Mouse (Mus musculus) skeletal muscle tissue, adult 2 months (tissue): Measurements from ENCODE around the gene 4931440F15Rik.
"Not testable (repeated sequence)": the region's sequence is repeated elsewhere in the genome, so short reads cannot be mapped to it uniquely, and the experiment has no call there.

Source experiments
- DNase-seq: peaks from one replicate; pipeline ENCODE4 v3.0.0-alpha.2; 2012; ENCODE audit warnings: low read depth, low spot score

Gene 4931440F15Rik

GRCm38 (mm10) chr11:29825271-29825718 is at the start of gene 4931440F15Rik:
Gene 4931440F15Rik, minus strand, starts transcription at chr11:29825668.
- DNase-seq: not testable (repeated sequence)

DNA sequence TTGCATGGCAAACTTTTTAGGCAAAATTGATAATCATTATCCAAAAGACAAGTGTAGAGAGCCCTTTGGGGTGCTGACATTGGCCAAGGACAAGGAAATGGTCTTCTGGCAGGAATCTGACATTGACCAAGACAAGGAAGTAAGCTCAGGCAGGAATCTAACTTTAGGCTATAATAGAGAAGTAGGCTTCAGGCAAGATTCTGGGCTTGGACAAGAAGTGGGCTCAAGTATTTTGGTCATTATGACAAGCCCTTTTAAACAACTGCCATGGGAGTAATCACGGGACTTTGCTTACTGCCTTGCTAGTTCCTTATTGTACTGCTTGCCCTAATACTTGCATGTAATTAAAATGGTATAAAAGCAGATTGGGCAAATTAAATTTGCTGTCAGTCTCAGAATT is 49.3 kb upstream of the 4931440F15Rik start:
- DNase-seq: peak; percentile 3

DNA sequence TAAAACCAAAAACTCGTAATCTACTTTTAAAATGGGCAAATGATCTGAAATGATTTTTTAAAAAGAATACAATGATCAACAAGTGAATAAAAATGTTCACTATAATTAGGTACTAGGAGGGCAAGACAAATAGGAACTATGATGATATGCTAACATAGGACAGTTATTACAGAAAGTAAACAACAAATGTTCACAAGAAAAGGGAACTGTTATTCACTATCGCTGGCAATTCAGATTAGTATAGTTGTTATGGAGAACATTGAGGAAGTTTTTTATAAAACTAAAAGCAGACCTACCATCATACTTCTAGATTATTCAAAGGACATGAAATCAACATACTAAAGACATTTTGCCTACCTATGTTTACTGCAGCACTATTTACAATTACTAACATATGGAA is 44.7 kb upstream of the 4931440F15Rik start:
- no peak for DNase-seq

DNA sequence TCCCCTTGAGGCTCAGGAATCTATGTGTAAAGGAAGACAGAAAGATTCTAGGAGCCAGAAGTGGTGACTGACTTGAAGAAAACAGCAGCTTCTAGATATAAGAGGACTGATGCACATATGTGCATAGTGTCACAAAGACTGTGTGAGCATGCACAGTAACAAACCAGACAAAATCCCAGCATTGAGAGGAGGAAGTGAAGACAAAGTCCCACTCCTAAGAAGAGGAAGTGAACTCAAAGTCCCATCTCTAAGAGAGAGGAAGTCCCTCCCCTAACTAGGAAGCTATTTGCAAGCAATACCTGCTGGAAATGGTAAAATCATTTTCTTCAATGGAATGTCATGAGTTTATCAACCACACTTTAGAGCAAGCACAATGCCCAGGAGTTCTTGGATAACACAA is 38.8 kb upstream of the 4931440F15Rik start:
- no peak for DNase-seq

- DNase-seq: peak; percentile 14
These were observed 36.4 kb upstream of the 4931440F15Rik start for GRCm38 (mm10) chr11:29861750-29862397.

- no peak for DNase-seq
These were observed 35.6 kb upstream of the 4931440F15Rik start for GRCm38 (mm10) chr11:29861040-29861439.

- DNase-seq: no peak
These were observed 15.2 kb upstream of the 4931440F15Rik start for GRCm38 (mm10) chr11:29840606-29841227.

DNA sequence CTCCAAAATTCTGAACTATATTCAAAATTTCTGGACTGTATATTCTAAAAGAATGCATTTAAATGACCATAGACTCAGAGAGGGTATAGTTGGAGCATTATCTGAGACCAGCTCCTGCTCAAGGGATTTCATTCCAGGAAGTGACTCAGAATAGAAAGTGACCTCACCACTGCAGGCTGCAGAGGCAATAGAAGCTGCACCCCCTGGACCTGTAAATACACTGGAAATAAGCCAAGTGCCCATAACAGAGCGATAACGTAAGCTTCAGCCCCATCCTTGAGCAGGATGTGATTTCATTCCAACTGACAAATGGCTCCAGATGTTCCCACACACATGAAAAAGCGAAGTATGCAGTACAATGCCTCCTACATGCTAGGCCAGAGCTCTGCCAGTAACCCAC is 14.3 kb upstream of the 4931440F15Rik start:
- peak; percentile 79 for DNase-seq

- no peak for DNase-seq
These were observed 11.6 kb upstream of the 4931440F15Rik start for GRCm38 (mm10) chr11:29837066-29837465.

- DNase-seq: no peak
These were observed 2.3 kb upstream of the 4931440F15Rik start for GRCm38 (mm10) chr11:29827729-29828128.

DNA sequence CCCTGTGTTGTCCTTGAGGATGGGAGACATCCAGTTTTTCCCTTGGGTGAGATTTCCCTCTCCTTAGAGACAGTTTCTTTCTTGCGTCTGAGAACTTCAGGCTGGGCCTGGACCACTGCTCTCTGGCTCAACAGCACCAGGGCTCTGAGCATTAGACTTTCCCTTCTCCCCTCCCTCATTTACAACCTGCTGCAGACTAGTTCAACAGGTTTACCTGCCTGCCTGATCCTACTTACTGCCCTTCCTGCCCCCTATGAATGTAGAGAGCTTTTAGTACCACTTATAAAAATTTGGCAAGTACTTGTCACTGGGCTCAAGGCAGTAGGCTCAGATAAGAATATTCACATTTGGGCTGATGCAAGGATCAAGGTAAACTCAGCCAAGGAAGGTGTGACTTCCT is 533 bp upstream of the 4931440F15Rik start:
- DNase-seq: no peak

DNA sequence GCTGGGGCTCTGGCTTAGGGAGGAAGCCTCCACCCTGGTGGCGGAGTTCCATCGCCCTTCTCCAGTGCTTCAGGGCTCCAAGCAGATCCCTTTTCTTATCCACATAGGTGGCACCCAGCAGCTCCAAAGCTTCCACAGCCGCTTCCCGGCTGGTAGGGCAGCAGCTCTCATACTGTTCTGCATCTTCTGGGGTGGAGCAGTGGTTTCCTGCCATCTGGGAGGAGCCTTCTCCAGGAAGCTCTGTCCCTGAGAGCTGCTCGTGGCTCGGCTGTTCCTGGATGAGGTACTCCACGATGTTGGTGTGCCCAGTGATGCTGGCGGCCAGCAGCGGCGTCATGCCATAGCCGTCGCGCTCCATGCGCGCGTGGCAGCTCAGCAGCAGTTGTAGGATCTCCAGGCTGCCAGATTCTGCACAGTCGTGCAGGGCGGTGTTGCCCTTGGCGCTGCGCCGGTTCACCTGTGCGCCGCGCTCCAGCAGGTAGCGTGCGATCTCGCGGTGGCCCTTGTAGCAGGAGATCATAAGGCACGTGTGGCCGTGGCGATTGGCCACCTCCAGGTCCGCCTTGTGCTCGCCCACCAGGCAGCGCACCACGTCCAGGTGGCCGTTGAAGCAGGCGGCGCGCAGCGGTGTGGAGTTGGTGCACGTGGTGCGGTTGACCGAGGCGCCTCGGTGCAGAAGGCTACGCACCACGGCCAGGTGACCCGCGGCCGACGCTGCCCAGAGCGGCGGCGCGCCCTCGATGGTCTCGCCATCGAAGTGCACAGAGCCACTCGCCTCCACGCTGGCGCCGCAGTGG is 796 bp downstream of the 4931440F15Rik start:
- not testable (repeated sequence) for DNase-seq

GRCm38 (mm10) chr11:29823141-29823540 is 2.3 kb downstream of the 4931440F15Rik start:
- DNase-seq: no peak

GRCm38 (mm10) chr11:29815670-29816069 is 9.8 kb downstream of the 4931440F15Rik start:
- no peak for DNase-seq

DNA sequence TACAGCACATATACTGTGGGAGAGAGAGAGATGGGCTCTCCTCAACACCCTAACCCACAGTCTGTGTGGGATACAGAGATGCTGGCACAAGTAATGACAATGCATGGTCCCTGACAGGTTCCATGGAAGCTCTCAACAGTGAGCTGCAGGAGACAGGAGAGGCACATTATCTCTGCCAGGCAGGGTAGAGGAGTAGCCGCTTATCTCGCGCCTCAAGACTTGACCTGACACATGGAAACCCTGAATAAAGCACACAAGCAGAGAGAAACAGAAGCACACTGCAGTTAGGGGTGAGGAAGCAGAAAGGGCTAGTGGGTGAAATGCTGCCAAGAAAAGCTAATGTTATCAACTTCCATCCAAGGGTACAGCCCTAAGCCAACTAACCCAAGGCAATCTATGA is 10.2 kb downstream of the 4931440F15Rik start:
- DNase-seq: no peak

DNA sequence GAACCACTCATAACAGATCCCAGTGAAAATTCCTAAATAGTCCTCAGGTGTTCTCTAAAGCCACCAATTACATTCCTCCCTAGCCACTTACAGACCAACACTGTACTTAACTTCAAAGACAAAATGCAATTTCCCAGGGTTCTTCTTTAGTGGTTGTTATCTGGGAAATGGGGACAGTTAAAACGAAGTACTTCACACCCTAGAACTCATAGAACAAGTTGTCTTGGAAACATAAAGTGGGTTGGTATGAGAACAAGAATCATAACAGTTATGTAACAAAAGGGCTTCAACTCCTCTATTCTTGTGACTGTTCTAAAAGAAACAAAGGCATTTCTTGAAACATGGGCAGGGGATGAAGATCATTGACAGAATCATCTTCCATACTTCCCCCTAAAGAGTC is 12.2 kb downstream of the 4931440F15Rik start:
- no peak for DNase-seq

- DNase-seq: no peak
These were observed 13.0 kb downstream of the 4931440F15Rik start for GRCm38 (mm10) chr11:29812475-29812874.

DNA sequence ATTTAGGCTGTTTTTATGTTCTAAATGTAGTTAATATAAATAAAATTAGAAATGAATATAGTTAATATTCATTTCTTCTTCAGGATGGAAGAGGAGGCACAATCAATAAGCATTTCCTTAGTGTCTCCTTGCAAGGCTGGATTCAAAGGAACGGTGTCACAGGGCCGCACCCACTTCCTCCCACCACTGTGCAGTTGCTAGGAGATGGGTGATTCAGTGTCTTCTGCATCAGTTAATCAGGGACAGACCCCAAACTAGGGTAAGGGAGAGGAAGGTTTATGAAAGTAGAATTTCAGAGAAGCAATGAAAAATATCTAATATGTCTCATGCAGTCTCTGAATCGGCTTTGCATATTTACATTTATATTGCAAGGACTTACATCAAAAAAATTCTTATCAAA is 15.1 kb downstream of the 4931440F15Rik start:
- DNase-seq: no peak

DNA sequence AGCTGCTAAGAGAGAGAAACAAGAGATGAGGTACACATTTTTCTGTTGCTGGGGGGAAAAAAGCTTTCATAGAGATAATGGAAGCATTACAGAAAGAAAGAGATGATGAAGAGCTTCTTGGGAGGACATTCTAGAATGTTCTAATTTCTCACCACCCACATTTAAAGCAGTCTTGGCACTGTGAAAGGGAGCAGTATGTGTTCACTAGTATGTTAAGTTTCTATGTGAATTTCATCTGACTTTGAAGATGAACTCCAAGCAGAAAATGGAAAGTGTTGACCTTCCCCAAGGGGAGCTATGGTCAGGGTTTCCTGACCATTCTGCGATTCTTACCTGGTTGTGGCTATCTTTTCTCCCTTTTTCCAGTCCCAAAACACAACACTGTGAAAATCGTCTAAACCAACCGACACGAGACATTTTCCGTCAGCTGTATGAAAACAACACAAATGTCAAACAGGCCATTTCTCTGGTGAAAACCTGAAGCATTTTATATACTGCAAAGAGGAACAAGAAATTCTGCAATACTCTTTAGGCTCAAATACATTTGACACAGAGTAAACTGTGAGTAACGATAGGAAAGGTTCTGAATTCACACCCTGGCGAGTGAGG is 16.4 kb downstream of the 4931440F15Rik start:
- DNase-seq: no peak

DNA sequence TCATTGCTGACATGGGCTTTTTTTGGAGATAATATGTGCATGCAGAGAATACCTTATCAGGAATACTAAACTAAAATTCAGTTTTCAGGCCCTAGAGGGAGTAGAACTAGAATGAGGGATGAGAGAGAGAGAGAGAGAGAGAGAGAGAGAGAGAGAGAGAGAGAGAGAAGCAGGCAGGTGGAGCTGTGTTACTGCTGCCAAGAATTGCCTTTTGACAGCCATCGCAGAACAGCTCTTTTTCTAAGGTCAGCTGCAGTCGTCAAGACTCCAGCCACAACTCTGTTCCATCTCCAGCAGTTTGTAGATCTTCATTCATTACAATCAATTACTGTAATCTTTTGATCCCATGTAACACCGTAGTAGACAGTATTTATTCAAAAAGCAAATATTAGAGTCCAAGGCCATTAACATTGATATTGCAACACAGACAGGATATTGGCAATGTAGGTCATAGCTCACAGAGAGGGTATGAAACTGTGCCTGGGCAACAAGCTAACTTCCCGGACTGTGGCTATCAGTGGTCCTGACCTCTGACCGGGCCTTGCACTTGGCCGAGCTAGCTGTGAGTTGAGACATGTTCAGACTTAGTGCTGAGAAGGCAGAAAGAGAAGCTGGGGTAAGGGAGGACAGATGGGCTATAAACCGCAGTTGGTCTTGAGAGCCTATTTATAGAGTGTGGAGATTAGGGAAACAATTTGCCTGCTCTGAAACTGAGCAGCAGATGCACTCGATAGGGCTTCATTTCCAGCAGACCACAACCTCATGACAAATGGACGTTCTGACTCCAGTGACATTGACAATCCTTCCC is 17.1 kb downstream of the 4931440F15Rik start:
- DNase-seq: peak; percentile 95

DNA sequence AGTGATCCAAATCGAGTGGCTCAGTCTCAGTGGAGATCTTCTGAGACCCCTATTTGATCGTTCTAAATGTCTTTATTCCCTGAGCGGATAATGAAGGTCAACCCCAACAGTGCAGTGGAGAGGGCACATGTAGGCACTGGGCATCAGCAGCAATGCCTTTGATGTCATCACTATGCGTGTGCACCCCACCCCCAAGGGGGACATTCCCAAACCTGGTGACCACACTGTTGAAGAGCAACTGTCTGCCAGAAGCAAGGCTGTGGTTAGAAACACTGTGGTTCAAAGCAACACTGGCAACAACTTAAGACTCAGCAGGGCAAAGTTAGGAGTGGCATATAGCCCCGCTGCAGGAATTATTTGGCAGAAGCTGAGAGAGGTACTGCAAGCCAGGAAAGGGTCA is 18.1 kb downstream of the 4931440F15Rik start:
- no peak for DNase-seq
